Mouse (Mus musculus): ENCODE measurements around the gene Cdc34. TPM values are rescaled to one million over a fixed set of nuclear protein-coding genes. Genes with fewer than 3 reads are reported as not detected.

Gene Cdc34
- total RNA-seq, 2 experiments from 2014 or later = 73.1 to 79.8 TPM

DNA sequence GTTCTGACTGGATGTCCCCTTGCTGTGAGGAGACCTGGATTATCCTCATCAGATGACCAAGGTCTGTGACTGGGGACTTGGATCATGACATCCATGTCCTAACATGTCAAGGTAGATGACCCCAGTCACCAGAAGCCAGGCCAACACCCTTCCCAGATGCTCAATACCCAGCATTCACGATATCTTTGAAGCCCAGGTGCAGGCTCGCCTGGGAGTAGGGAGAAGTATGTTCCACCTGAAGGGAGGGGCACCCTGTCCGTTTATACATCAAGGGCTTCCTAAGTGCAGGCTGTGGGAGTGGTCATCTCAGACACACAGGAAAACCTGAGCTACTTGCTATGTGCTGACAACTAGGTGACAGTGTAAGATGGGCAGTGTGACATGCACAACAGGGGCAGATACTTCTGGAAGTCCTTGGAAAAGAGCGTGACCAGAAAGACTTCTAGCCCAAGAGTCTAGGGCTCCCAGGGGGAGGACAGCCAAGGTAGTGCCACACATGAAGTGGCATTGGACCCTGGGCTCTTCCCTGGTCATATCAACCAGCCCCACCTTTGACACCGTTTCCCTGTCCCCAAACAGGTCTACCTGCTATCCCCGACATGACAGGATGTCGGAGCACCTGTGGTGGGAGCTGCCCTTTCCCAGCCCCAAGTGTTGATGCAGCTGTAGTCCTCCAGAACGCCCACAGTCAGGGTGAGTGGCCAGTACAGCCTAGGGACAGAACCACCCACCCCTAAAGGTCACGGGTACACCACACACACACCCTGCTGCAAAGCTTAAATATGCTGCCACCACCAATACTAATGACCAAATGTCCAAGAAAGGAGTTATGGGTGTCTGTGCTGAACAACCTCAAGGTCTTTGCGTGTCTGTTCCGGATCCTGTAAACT, 1.1 kb upstream of the Cdc34 start:
- H3K27ac ChIP-seq = peak overlapping the region; percentile 89
- no peak for TF ChIP-seq CTCF (conservative IDR thresholded peaks at IDR 0.05)
- no peak for DNase-seq (ENCODE audit: low spot score in 2 of 2)
- peak overlapping the region; percentile 64 for H3K4me3 ChIP-seq

DNA sequence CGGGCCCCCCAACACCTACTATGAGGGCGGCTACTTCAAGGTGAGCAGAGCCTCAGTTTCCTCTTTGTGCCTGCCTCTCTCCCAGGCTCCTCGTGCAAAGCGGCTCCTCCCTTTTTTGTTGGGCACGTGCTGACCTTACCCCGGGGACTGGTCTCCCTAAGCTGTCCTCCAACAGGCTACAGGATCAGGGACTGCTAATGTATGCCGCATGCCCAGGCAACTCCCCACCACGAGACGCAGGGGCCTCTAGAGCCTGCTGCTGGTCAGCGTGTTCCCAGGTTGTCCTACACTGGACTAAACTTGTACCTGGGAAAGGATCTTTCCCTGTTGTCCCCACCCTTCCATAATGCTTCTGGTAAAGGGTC, 538 bp downstream of the Cdc34 start:
- H3K27ac ChIP-seq = peak overlapping the region; percentile 77
- DNase-seq (ENCODE audit: low spot score in 2 of 2) = no peak
- no peak for TF ChIP-seq CTCF (conservative IDR thresholded peaks at IDR 0.05)

DNA sequence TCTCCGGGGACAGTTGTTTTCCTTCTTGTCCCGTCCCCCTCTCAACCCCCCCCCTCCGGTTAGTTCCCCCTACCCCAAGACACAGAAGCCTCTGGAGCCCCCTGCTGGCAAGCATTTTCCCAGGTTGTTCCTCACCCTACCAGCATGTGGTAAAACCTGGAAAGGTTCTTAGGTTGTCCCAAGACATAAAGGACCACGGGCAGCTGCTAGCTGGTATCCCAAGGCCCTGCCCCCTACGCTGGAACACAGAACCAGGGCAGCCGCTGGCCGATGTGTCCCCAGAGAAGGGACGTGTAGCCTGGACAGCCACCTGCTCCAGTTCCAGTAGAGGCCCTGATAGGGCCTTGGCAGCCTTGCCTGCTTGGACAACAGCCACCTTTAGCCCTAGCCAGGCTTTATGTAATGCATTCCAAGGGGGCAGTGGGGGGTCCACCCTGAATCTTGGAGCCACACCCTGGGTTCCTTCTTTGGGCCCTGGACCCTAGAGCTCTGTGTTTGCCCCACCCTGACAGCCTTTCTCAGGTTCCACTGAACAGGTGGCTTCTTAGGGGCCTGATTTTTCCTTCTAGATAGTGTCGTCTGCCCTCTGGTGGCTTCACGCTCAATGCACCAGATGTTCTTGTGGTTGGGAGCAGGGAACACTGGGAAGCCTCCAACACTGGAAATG, 1.1 kb downstream of the Cdc34 start:
- Histone ChIP-seq H3K4me3 (peak overlapping the region; percentile 71), H3K27ac (peak overlapping the region; percentile 77)
- TF ChIP-seq CTCF (conservative IDR thresholded peaks at IDR 0.05) = peak; percentile 53
- peak in 1 of 2 experiments; percentile 54 for DNase-seq (ENCODE audit: low spot score in 2 of 2)

More for the DNA sequence above, 538 bp downstream of the Cdc34 start:
- peak overlapping the region; percentile 71 for H3K4me3 ChIP-seq

DNA sequence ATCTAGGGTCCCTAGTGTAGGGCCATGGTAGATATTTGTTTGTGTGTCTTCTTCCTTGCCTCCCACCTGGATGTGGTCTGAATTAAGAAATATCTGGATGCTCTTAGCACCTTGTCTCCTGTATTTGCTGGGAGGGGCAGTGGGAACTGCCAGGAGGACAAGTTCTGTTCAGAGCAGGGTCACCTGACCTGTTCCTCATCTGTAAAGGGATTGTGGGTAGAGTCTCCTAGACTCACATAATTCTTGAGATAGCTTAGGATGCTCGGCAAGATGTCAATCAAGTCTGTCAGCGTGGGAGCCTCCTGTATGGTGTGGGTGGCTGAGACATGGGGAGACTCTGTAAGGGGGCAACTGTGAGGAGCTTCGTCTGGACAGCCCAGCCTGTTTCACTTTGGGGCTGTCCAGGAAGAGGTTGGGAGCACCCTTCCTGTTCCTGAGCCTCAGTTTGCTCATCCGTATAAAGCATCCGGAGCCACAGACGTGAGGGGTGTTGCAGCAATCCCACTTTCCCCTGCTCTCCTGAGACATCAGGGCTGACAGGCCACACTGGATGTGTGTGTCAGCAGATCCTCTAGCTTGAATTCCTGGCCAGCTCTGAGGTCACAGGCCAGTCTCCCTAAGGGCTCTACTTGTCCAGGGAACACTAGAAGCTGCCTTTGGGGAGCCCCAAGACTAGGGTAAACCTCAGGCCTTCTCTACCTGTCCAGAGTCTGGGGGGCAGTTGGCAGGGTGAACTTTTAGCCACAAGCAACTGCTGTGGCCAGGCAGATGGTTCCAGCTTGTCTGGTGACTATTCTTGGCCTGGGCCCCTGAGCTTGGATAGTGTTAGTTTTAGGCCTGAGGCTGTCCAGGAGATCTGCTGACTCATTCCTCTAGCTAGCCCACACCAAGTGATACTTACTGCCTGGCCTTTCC, 2.0 kb downstream of the Cdc34 start:
- peak overlapping the region; percentile 77 for H3K27ac ChIP-seq

DNA sequence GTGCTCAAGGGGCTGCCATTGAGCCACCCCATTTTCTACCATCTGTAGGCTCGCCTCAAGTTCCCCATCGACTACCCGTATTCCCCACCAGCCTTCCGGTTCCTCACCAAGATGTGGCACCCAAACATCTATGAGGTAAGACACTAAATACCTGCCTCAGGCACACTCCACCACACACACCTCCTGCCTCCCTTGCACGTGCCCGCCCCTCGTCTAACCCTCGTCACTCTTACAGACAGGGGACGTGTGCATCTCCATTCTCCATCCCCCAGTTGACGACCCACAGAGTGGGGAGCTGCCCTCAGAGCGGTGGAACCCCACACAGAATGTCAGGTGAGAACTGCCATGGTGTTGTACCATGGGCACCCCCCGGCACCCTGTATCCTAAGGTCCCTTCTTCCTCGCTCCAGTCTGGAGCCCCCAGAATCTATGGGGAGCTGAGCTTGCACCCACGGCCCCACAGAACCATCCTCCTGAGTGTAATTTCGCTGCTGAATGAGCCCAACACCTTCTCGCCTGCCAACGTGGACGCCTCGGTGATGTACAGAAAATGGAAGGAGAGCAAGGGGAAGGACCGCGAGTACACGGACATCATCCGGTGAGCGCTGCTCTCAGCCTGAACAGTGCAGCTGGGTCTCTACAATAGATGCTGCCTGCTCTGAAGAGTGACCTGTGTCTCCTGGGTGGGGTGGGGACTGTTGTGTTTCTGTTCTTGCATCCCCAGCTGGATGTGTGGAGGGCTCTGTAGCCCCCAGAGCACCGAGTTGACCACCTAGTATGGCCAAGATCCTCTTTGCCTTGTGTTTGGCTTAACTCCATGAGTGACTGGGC, 3.0 kb downstream of the Cdc34 start:
- Histone ChIP-seq H3K27ac (peak overlapping the region; percentile 77; the same call in 1 of the 2 replicates), H3K4me3 (no peak overlapping the region)
- TF ChIP-seq CTCF (conservative IDR thresholded peaks at IDR 0.05) = no peak
- DNase-seq (ENCODE audit: low spot score in 2 of 2) = no peak

More for the DNA sequence above, 2.0 kb downstream of the Cdc34 start:
- peak overlapping the region; percentile 71 for H3K4me3 ChIP-seq
- TF ChIP-seq CTCF (conservative IDR thresholded peaks at IDR 0.05) = no peak
- no peak for DNase-seq (ENCODE audit: low spot score in 2 of 2)

DNA sequence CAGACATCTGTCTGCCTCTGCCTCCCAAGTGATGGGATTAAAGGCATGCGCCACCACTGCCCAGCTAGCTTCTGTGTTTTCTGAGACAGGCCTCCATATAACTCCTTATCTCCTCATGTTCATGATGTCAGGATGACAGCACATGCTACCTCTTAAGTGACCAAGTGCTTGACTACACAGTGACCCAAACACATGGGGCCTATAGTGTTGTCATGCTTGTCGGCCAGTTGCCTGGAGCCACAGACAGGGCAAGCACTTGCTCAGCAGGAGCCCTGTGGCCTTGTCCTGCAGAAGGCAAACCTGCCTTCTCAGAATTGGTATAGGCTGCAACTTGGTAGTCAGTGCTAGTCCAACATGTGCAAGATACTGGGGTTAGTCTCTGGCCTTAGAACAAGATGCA, 4.2 kb downstream of the Cdc34 start:
- no peak for DNase-seq (ENCODE audit: low spot score in 2 of 2)
- H3K4me3 ChIP-seq = no peak overlapping the region
- H3K27ac ChIP-seq = no peak overlapping the region
- TF ChIP-seq CTCF (conservative IDR thresholded peaks at IDR 0.05) = no peak

DNA sequence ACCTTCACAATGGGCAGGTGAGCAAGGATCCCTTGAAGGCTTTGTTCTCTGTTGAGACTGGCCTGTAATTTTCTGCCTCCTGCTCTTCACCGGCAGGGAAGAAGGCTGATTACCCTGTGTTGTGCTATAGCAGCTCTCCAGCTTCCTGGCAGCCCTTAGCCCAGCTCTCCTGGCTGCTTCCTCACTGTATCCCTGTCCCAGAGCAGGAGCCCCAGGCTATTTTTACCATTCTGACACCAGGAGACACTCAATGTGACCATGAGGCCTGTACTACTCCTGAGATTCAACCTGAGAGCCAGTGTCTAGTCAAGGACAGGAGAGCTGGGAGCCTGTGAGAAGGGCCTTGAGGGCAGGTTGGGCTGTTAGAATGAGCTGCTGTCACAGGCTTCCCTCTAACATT, 4.7 kb downstream of the Cdc34 start:
- Histone ChIP-seq H3K4me3 (no peak overlapping the region), H3K27ac (no peak overlapping the region)
- no peak for DNase-seq (ENCODE audit: low spot score in 2 of 2)
- no peak for TF ChIP-seq CTCF (conservative IDR thresholded peaks at IDR 0.05)

DNA sequence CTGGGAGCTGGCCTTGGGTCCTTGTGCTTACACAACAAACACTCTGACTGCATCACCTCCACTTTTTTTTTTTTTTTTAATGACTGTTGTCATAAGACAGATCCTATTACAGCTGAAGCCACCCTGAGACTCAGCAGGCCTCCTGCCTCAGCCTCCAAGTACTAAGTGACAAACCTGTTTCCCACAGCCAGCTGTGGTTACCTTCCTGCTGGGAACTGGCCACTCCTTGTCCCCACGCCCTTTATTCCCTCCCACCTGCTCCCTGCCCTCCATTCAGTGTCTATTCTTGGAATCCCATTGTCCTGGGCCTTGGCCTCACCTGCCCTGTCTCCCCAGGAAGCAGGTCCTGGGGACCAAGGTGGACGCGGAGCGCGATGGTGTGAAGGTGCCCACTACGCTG, 5.5 kb downstream of the Cdc34 start:
- TF ChIP-seq CTCF (conservative IDR thresholded peaks at IDR 0.05) = no peak
- no peak for DNase-seq (ENCODE audit: low spot score in 2 of 2)
- no peak overlapping the region for H3K4me3 ChIP-seq
- H3K27ac ChIP-seq = no peak overlapping the region

DNA sequence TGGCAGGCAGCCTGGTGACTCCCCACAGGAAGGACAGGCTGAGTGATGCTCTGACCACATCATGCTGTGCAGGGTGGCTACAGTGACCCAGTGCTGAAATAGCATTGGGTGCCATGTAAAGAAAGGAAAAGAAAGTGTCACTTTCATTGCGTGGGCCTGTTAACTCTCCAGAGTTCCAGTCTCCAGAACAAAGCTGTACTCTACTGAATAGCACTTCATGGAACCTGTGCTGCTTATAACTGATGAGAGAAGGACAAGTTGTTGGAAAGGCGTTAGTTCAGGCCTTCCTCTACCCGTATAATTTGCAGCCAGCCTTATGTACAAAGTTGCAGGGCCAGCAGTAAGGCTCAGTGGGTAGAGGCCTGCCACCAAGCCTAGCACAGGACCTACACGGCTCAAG, 6.7 kb downstream of the Cdc34 start, which contains the start of gene Gzmm:
TSS of gene Gzmm (plus strand) at position 301 of the 400 bp plus-strand sequence.
- 0 out of 2 replicates have a peak within 1 kb of the TSS, but pooled peaks have one; percentile 1 for H3K27ac ChIP-seq
- H3K4me3 ChIP-seq = no peak within 1 kb of the TSS
- no peak for DNase-seq (ENCODE audit: low spot score in 2 of 2)
- no peak for TF ChIP-seq CTCF (conservative IDR thresholded peaks at IDR 0.05)

DNA sequence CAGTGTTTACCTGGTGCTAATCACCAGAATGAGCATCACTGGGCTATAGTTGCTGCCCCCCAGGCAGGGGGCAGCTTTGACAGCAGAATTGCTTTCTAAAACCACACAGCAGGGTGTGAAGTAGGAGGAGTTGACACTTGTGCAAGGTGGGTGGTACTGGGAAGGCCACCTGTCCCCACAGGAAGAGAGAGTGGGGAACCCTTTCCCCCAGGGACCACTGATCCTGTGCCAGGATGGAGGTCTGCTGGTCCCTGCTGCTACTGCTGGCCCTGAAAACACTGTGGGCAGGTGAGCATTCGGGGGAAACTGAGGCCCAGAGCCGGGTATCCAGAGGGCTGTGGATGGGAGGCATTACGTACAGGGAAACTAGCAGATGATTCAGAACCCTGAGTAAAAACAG, 7.2 kb downstream of the Cdc34 start:
- DNase-seq (ENCODE audit: low spot score in 2 of 2) = no peak
- Histone ChIP-seq H3K4me3 (no peak overlapping the region), H3K27ac (0 out of 2 replicates have a peak overlapping the region, but pooled peaks have one; percentile 1)
- TF ChIP-seq CTCF (conservative IDR thresholded peaks at IDR 0.05) = no peak

DNA sequence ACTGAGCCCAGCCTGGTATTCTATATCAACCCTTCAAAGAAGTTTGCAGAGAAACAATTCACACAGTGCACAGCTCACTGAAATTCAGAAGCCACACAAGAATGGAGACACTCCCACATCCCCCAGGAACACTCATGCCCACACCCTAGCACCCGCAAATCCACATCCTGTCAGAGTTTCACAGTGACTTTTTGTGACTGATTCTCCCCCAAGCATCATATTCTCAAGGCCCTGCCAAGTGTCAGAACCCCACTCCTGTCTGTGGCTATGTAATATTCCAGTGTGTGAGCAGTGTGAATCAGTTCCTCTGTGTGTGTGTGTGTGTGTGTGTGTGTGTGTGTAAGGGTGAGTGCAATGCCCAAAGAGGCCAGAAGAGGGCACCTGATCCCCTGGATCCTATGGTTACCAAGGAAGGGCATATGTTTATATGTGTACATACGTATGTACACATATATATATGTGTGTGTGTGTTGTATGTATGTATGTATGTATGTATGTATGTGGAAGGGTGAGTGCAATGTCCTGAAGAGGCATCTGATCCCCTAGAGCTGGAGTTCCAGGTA, 10.1 kb downstream of the Cdc34 start:
- TF ChIP-seq CTCF (conservative IDR thresholded peaks at IDR 0.05) = no peak
- no peak for DNase-seq (ENCODE audit: low spot score in 2 of 2)
- Histone ChIP-seq H3K27ac (no peak overlapping the region), H3K4me3 (no peak overlapping the region)

Measured in layer of hippocampus, adult 2 months (tissue).